Mouse (Mus musculus) left cerebral cortex, postnatal 10 days (tissue): ENCODE results near the gene Celf2. TPM values are rescaled to one million over a fixed set of nuclear protein-coding genes. Genes with fewer than 3 reads are reported as not detected.
"Not testable (repeated sequence)": the region's sequence is repeated elsewhere in the genome, so short reads cannot be mapped to it uniquely, and the experiment has no call there.

Experiments used
- DNase-seq, 2 experiments: peaks; one replicate each; pipeline ENCODE4 v3.0.0; 2021 to 2022; ENCODE audit warnings: low spot score in 2 of 2, mixed read lengths in 1 of 2; ENCODE audit errors: extremely low spot score in 1 of 2
- intact Hi-C: fragments of 180-260 bp; cut with DNase I; formaldehyde crosslinking; loops from one replicate; pipeline ENCODE4 v1.15.1; 2025
- total RNA-seq, 2 experiments: library from RNA; stranded (reverse); gene quantifications; 2 replicates each; pipeline ENCODE4 v1.2.3; 2021

The Celf2 gene
- total RNA-seq, 2 experiments from 2014 or later, result 575 to 591 TPM

DNA sequence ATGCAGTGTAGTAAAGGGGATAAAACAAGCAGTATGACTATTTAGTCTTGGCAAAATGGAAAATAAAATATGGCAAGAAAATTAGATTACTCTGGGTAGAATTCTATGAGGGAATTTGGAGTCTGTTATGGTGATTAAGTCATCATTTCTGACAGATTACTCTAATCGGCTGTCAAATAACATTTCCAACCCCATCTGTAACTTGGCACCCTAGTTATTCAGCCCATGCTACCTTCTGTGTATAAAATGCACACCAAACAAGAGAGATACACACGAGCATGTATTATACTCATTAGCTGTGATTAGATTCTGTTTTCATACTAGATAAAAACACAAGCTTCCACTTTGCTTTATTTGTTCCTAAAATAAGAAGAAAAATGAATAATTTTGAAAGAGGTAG lies 872.2 kb downstream of the Celf2 start:
- intact Hi-C loops, result no loop called here
- DNase-seq, result no peak

DNA sequence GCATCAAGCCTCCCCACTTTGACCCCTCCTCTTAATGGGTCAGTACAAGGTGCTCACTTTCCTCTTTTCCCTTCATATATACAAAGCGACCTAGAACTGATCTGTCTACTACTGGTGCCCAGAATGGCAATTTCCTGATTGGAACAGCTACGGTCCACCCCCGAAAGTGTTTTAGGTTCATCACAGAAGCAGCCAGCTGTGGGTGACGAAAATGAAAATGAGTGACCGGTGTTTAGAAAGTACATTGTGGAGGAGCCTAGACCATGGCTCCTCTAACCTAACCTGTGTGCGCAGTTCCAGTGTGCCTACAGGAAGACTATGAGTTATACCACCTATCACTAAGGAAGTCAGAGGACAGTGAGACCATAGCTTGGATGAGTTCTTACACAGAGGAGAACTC lies 874.5 kb downstream of the Celf2 start:
- intact Hi-C loops, result no loop called here

DNA sequence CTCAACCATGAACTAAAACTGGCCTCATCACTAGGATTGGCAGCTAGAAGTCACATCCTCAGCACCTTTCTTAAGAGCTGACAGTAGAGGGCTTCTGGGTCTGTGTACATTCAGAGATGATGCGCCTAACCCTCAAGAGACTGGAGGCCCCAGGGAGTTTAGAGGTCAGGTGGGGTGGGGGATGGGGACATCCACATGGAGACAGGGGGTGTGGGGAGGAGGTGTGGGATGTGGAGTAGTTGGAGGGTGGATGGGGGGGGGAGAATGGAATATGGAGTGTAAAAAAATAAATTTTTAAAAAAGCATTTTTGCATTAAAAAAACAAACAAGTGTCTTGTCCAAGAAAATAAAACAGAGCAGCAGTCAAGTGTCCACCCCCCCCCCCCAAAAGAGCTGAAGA lies 876.2 kb downstream of the Celf2 start:
- intact Hi-C loops, result no loop called here
- no peak for DNase-seq

More for the DNA sequence above, 874.5 kb downstream of the Celf2 start:
- no peak for DNase-seq

DNA sequence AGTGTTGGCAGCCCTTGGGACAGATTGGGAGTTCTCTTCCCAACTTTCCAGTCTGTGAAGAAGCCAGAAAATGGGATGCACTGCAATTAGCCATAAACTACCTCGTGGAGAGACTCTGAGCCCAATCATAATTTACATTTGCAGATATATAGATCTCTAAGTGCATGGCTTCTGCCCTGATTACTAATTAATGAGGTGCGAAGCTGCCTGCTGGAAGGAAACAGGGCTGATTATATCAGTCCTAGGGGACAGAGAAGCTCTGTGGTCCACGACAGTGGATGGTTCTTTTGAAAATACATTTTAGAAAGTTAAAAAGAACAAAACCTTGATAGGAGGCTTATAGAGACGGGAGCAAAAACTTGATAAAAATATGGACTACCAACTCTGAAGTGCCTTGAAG lies 885.6 kb downstream of the Celf2 start:
- no peak for DNase-seq
- intact Hi-C loops, result no loop called here

DNA sequence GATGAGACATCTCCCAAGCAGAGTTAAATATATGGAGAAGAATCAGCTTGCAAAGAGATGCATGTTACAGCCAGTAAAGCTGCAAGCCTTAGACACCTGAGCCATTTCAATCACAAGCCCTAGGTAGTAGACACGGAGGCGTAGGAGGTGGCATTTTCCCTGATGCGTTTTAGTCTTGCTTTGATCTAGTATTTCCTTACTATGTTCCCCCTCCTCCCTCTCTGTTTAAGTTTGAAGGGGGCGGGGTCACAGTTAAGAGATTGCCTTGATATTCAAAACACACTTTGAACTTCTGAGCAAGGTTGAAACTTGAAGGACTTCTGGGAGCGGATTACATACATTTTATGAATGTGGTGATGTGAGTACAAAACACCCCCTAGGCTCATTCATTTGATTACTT lies 887.3 kb downstream of the Celf2 start:
- intact Hi-C loops, result no loop called here
- DNase-seq, result no peak

DNA sequence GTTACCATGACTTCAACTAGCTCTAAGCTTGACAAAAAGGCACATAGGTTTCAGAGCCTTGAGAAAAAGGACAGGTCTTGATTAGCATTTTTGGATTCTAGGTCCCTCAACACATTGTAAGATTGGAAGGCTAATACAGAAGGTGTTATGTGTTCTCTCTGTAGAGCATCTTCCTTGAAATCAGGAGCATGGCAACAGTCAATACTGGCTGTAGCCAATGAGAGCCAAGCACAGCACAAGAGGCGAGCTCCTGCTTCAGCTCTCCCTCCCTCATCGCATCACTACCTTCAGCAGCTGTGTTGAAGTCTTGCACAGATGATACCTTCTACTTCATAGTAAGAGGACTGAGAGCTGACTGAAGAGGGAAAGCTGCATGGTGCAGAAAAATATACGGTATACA lies 890.5 kb downstream of the Celf2 start:
- DNase-seq, result no peak
- intact Hi-C loops, result no loop called here

DNA sequence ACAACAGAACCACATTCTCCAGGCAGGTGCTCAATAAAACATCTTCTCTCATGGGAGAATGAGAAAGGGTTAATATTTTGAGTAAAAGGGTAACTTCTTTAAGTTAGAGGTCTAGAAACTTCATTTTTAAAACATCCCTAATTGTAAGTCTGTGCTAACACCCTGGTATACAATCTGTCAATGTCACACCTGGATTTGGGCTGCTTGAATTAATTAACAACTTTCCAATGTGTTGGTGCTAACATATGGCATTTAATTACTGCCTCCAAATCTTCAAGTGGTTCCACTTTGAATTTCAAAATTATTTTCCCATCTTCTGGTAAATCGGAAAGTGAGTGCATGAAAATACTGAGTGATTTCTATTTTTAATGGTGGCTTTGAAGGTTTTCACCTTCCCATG lies 890.9 kb downstream of the Celf2 start:
- intact Hi-C loops, result no loop called here
- DNase-seq, result no peak

DNA sequence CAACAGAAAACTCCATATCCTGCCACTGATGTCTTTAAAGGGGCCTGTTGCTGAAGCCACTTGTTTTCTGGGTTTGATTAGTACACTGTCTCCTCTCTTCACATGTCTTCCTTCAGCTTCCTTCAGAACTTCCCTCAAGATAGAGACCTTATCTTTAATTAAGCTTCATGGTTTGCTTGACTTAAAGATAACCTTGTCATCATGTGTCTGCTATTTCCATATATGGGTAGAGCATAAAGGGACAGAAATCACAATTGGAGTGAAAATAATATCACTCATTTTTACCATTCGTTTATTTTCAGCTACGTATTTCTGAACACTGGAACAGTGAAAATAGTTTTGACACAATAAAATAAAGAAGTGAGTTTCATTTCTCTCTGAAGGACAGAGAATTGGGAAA lies 905.0 kb downstream of the Celf2 start:
- no peak for DNase-seq

DNA sequence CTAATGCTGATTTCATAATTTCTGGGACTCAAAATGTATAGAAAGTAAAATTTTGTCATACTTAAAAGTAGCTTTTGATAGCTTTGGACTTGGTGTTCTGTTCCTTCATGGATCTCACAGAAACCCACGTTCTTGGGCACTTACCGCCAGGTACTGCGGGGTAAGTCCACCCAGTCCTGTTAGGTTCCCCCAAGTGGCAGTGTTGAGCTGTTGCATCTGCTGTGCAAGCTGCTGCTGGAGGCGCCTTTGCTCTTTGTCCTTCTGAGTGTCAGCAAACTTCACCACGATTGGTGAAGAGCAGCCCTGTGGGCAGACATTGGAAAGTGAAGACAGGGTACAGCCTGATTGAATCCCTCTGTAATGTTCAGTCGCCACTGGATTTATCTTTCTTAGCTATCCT lies 905.5 kb downstream of the Celf2 start:
- intact Hi-C loops, result no loop called here

More for the DNA sequence above, 905.0 kb downstream of the Celf2 start:
- intact Hi-C loops, result no loop called here

DNA sequence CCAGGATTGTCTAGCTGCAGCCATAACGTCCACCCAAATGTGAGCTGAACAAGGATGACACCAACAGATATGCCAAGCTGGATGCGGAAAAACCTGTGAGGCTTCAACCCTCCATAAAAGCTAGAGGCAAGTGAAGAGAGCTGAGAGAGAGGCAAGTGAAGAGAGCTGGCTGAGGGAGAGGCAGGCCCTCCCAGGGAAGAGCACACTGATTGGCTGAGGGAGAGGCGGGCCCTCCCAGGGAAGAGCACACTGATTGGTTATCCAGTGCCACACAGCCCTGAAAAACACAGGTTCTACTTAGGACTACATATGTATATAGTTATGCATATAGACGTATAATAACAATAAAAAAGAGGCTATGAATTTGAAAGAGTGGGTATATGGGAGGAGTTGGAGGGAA lies 907.2 kb downstream of the Celf2 start:
- no peak for DNase-seq

More for the DNA sequence above, 905.5 kb downstream of the Celf2 start:
- DNase-seq, result no peak

DNA sequence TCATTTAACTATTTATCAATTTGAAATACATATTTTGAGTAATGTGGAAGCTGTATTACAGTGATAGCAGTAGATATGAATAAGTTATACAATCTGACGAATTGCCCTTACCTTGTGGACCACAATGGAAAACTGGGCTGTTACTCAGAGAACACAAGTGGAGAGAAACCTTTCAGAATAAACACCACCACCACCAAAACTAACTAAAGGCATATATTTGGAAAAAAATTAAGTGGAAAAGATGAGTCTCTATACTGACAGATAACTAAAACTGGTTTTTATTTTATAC lies 910.5 kb downstream of the Celf2 start:
- DNase-seq, result no peak
- intact Hi-C loops, result no loop called here

More for the DNA sequence above, 907.2 kb downstream of the Celf2 start:
- intact Hi-C loops, result no loop called here

DNA sequence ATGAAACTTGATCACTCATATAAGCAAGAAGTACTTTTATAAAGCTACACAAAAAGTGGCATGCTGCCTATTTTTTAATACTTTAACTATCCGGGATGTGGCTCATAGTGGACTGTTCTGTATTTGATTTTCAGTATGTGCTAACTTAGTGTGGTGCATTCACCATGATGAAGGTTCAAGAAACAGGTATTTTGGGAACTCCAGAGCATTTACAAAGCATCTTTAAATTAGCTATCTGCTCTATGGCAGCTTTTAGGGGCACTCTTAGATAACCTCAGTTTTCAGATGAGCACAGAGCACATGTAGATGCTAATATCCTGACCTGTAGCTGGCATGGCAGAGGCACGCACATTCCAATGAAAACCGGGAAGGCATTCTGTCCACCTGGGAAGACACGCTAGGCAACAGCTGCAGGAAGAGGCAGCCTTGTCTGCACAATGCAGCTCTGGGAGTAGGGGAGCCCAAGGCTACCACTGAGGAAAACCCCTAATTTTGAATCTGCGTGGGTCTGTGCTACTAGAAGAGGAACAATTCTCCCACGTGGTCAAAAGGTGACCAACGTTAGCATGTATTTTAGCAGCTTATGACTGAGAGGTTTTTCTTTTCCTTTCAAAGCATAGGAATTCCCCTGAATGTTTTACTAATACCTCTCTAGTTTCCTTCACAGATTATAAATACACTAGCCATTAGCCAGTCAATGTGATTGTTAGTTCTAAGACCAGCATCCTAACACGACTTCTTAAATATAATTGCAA lies 911.1 kb downstream of the Celf2 start:
- no peak for DNase-seq
- intact Hi-C loops, result no loop called here

DNA sequence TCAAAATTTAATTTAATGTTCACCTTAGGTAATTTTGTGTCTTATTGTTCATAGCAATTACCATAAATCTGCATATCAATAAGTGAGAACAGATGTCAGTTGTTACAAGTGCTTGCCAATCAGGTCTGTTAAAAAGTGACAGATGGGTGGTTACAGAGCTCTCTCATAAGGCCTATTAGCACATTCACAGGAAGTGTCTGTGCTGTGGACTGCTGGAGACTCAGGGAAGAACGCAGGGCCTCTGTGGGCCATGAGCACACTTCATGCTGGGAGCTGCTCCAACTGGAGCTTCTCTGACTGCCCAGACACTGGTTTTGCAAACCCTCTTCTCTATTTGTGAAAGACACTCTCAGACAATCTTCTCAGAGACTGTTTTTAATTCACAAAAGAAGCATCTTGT lies 914.6 kb downstream of the Celf2 start:
- no peak for DNase-seq
- intact Hi-C loops, result no loop called here

DNA sequence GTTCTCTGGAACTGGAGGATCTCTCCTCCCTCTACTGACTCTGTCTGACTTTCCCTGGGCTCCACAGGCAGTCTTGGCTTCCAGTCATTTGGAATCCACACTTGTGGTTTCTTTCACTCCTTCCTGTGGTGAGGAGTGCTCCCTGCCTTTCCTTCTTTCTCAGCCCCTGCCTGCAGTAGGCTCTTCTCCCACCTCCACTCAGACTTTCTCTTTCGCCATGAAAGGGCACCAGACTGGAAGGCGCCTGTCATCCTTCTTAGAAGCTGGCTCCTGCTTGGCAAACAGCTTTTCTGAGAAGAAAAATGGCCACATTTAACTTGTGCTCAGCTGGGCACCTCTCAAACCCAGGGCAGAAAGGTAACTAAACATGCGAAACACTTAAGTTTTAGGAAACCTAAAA lies 915.2 kb downstream of the Celf2 start:
- intact Hi-C loops, result no loop called here
- no peak for DNase-seq

DNA sequence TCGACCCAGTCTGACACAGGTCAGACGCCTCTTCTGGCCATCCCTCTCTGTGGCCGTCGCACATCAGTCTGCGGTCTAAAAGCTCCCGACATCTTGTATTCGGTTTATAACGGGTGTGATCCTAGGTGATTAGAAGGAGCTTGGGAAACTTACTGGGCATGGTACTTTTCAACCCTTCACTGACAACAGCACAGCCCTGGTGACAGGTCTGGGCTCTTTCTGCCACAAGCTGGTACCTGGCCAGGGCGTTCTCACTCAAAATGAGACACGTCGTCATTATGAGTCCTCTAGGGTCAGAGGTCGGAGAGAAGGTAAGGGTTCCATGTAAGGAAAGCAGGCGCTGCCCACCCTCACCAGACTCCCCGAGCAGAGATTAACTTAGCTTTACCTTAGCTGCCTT lies 915.6 kb downstream of the Celf2 start:
- DNase-seq, result no peak
- intact Hi-C loops, result no loop called here

DNA sequence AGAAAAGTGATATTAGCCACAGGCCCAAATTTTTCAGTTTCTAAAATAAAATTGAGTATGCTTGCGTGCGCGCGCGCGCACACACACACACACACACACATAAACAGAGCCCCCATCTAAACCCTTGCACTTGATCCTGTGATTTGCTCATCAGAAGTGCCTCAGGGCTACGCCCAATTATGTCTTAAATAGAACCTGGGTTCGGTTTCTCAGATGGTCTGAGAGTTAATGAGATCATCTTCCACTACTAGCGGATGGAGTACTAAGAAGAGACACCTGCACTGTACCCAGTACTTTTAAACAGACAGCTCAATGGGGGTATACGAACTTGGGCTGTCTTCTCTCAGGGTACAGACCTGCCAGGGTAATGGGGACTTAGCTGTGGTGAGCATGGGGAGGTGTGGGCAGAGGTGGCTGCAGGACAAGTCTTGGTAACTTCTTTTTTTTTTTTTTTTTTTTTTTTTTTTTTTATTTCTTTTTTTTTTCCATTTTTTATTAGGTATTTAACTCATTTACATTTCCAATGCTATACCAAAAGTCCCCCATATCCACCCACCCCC lies 923.2 kb downstream of the Celf2 start:
- no peak for DNase-seq
- intact Hi-C loops, result no loop called here

DNA sequence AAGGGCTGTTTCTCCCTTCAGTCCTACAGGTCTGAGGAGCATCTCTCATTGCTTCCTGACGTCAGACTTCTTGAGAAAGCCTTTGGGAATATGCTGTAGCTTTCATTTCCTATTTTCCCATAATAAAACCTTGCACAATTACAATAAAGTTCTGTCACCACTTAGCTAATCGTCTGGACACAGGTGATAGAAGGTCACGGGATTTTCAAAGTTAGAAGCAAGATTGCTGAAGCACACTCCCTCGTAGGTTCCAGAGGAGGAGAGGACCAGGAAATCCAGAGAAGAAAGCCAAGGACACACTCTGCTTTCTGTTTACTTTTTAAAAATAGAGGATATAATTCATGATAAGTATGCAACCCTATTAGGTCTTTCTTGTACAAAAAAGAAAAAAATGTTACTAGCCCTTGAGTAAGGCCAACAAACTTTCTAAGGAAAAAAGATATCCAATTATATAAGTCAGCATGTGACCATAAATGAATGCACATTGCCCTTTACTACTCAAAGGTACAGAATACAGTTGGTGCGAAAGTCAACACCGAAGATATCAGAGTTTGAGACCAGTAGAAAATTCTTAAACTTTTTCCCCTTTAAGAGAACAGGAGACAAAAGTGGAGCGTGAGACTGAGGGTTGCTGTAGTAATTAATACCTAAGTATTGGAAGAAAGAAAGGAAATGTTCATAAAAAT lies 924.2 kb downstream of the Celf2 start:
- intact Hi-C loops, result no loop called here

DNA sequence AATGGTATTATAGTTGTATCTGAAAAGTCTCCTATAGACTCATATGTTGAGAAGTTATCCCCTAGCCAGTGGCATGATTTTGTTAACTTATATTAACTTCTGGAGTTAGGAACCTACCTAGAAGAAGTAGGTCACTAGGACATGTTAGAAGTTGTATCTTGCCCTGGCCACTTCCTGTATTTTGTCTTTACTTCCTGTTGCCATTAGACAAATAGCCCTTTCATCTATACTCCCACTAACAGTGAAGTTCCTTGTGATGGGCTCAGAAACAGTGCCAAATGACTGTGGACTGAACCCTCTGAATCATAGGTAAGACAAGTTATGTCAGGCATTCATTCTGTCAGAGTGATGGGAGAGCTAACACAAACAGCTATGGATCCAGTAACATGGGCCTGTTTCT lies 926.7 kb downstream of the Celf2 start:
- intact Hi-C loops, result no loop called here
- DNase-seq, result no peak

More for the DNA sequence above, 924.2 kb downstream of the Celf2 start:
- DNase-seq, result no peak

DNA sequence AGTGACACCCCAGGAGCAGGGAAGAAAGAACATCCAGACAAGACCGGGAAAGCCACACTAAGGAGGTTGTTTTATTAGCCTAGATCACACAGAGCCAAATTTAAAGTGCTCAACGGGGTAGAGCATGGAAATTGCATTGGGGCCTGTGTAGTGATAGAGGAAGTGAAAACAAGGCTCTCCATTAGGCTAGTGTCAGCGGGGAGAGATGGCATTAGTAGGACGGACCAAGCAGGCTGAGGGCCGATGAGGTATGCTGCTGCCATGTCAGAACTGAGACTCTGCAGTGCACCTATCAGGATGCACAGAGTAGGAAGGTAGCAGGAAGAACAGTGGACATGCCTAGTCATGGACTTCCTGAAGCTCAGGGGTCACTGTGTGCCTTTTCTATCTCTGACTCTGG lies 929.3 kb downstream of the Celf2 start:
- intact Hi-C loops, result no loop called here
- DNase-seq, result no peak

DNA sequence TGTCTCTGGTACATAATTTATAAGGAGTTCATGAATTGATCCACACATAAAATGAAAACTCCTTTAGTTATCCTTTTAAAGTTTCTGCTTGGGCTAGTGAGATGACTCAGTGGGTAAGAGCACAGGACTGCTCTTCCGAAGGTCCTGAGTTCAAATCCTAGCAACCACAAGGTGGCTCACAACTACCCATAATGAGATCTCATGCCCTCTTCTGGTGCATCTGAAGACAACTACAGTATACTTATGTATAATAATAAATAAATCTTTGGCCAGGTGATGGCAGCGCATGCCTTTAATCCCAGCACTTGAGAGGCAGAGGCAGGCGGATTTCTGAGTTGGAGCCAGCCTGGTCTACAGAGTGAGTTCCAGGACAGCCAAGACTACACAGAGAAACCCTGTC lies 934.0 kb downstream of the Celf2 start:
- DNase-seq, intact Hi-C loops: not testable (repeated sequence)
